Mouse (Mus musculus): Measurements from ENCODE around the gene Prr22. TPM values are rescaled to one million over a fixed set of nuclear protein-coding genes. Genes with fewer than 3 reads are reported as not detected.

Prr22 gene
- polyA plus RNA-seq, 1 experiment from 2014 or later = 1.4 TPM

- Histone ChIP-seq H3K9ac (no peak overlapping the region), H3K4me3 (no peak overlapping the region), H3K36me3 (no peaks in the 10 kb centered on the region), H3K4me1 (peaks cover 19% of the 10 kb centered on the region), H3K4me2 (replicated peaks) (no peak overlapping the region), H3K27me3 (no peaks in the 10 kb centered on the region), H3K27ac (no peak overlapping the region), H3K9me3 (no peaks in the 10 kb centered on the region)
- 16% methylated on average over 24 of the region's 24 CpGs for WGBS
- ATAC-seq (ENCODE audit: insufficient number of reproducible peaks, insufficient read depth, low FRiP score, low TSS enrichment) = no peak
These were observed 44.4 kb downstream of the Prr22 start for GRCm38 (mm10) chr17:56814316-56815056.

GRCm38 (mm10) chr17:56815057-56815345 lies 45.0 kb downstream of the Prr22 start:
- no peak overlapping the region for H3K4me3 ChIP-seq
- no peaks in the 10 kb centered on the region for H3K9me3 ChIP-seq
- WGBS = 74% methylated on average over 3 of the region's 3 CpGs
- no peak overlapping the region for H3K27ac ChIP-seq
- no peaks in the 10 kb centered on the region for H3K27me3 ChIP-seq
- no peaks in the 10 kb centered on the region for H3K36me3 ChIP-seq
- no peak overlapping the region for H3K9ac ChIP-seq
- ATAC-seq (ENCODE audit: insufficient number of reproducible peaks, insufficient read depth, low FRiP score, low TSS enrichment) = no peak
- no peak overlapping the region for H3K4me2 ChIP-seq (replicated peaks)
- H3K4me1 ChIP-seq = peaks cover 15% of the 10 kb centered on the region

GRCm38 (mm10) chr17:56818067-56818636 lies 48.1 kb downstream of the Prr22 start:
- ATAC-seq (ENCODE audit: insufficient number of reproducible peaks, insufficient read depth, low FRiP score, low TSS enrichment) = no peak
- H3K27me3 ChIP-seq = no peaks in the 10 kb centered on the region
- H3K9me3 ChIP-seq = no peaks in the 10 kb centered on the region
- H3K36me3 ChIP-seq = no peaks in the 10 kb centered on the region
- no peak overlapping the region for H3K27ac ChIP-seq
- no peak overlapping the region for H3K4me3 ChIP-seq
- no peak overlapping the region for H3K4me2 ChIP-seq (replicated peaks)
- 31% methylated on average over 11 of the region's 11 CpGs for WGBS
- H3K9ac ChIP-seq = no peak overlapping the region
- 0 out of 2 replicates have a peak, but pooled peaks cover 6% of the 10 kb centered on the region for H3K4me1 ChIP-seq

- H3K9ac ChIP-seq = no peak overlapping the region
- H3K36me3 ChIP-seq = no peaks in the 10 kb centered on the region
- no peaks in the 10 kb centered on the region for H3K27me3 ChIP-seq
- H3K4me1 ChIP-seq = 0 out of 2 replicates have a peak, but pooled peaks cover 5% of the 10 kb centered on the region
- no peak for ATAC-seq (ENCODE audit: insufficient number of reproducible peaks, insufficient read depth, low FRiP score, low TSS enrichment)
- 73% methylated on average over 6 of the region's 6 CpGs for WGBS
- no peak overlapping the region for H3K4me2 ChIP-seq (replicated peaks)
- H3K9me3 ChIP-seq = no peaks in the 10 kb centered on the region
- no peak overlapping the region for H3K4me3 ChIP-seq
- H3K27ac ChIP-seq = no peak overlapping the region
These were observed 49.0 kb downstream of the Prr22 start for GRCm38 (mm10) chr17:56819032-56819545.

GRCm38 (mm10) chr17:56819694-56820111 lies 49.7 kb downstream of the Prr22 start:
- Histone ChIP-seq H3K4me1 (0 out of 2 replicates have a peak, but pooled peaks cover under 1% of the 10 kb centered on the region), H3K27ac (no peak overlapping the region), H3K4me2 (replicated peaks) (no peak overlapping the region), H3K9ac (no peak overlapping the region), H3K9me3 (no peaks in the 10 kb centered on the region), H3K4me3 (no peak overlapping the region), H3K27me3 (no peaks in the 10 kb centered on the region), H3K36me3 (no peaks in the 10 kb centered on the region)
- ATAC-seq (ENCODE audit: insufficient number of reproducible peaks, insufficient read depth, low FRiP score, low TSS enrichment) = peak; percentile 30; the same call in 1 of the 2 replicates
- WGBS = 80% methylated on average over 8 of the region's 8 CpGs

Other genes with a start within 250 kb of the Prr22 start
- gene Gm20219, start 215.9 kb upstream of the Prr22 start, polyA plus RNA-seq (2016; fragmentation: Nextera tagmentation; extraction: Ambion mirVana) = 1.4 and 1.7 TPM in 2 replicates
- gene Safb2, start 185.7 kb upstream of the Prr22 start, polyA plus RNA-seq (2016; fragmentation: Nextera tagmentation; extraction: Ambion mirVana) = 98.7 and 100 TPM in 2 replicates
- 152 and 157 TPM in 2 replicates for gene Safb, start 185.4 kb upstream of the Prr22 start, polyA plus RNA-seq (2016; fragmentation: Nextera tagmentation; extraction: Ambion mirVana)
- gene 2410015M20Rik, start 160.5 kb upstream of the Prr22 start, polyA plus RNA-seq (2016; fragmentation: Nextera tagmentation; extraction: Ambion mirVana) = 208 and 214 TPM in 2 replicates
- gene Rpl36, start 156.8 kb upstream of the Prr22 start, polyA plus RNA-seq (2016; fragmentation: Nextera tagmentation; extraction: Ambion mirVana) = 1,591 and 1,618 TPM in 2 replicates
- gene Lonp1, start 143.4 kb upstream of the Prr22 start, polyA plus RNA-seq (2016; fragmentation: Nextera tagmentation; extraction: Ambion mirVana) = 66.0 and 66.9 TPM in 2 replicates
- 0.74 and 0.88 TPM in 2 replicates for gene Catsperd, start 142.1 kb upstream of the Prr22 start, polyA plus RNA-seq (2016; fragmentation: Nextera tagmentation; extraction: Ambion mirVana)
- 108 and 118 TPM in 2 replicates for gene Ranbp3, start 97.0 kb upstream of the Prr22 start, polyA plus RNA-seq (2016; fragmentation: Nextera tagmentation; extraction: Ambion mirVana)
- 371 and 409 TPM in 2 replicates for gene Ndufa11, start 52.5 kb upstream of the Prr22 start, polyA plus RNA-seq (2016; fragmentation: Nextera tagmentation; extraction: Ambion mirVana)
- 19.4 and 20.8 TPM in 2 replicates for gene Vmac, start 52.2 kb upstream of the Prr22 start, polyA plus RNA-seq (2016; fragmentation: Nextera tagmentation; extraction: Ambion mirVana)
- 10.9 and 11.9 TPM in 2 replicates for gene Nrtn, start 12.7 kb upstream of the Prr22 start, polyA plus RNA-seq (2016; fragmentation: Nextera tagmentation; extraction: Ambion mirVana)
- gene Dus3l, start 5.5 kb upstream of the Prr22 start, polyA plus RNA-seq (2016; fragmentation: Nextera tagmentation; extraction: Ambion mirVana) = 44.1 and 47.2 TPM in 2 replicates
- 5.5 and 5.7 TPM in 2 replicates for gene Rfx2, start 60.8 kb downstream of the Prr22 start, polyA plus RNA-seq (2016; fragmentation: Nextera tagmentation; extraction: Ambion mirVana)
- gene Acsbg2, start 104.2 kb downstream of the Prr22 start, polyA plus RNA-seq (2016; fragmentation: Nextera tagmentation; extraction: Ambion mirVana) = not detected in 2 replicates
- 0.42 and 0.51 TPM in 2 replicates for gene 1700061G19Rik, start 105.2 kb downstream of the Prr22 start, polyA plus RNA-seq (2016; fragmentation: Nextera tagmentation; extraction: Ambion mirVana)
- gene Mllt1, start 165.2 kb downstream of the Prr22 start, polyA plus RNA-seq (2016; fragmentation: Nextera tagmentation; extraction: Ambion mirVana) = 95.6 and 97.2 TPM in 2 replicates
- not detected in 2 replicates for gene Acer1, start 211.9 kb downstream of the Prr22 start, polyA plus RNA-seq (2016; fragmentation: Nextera tagmentation; extraction: Ambion mirVana)
- 147 and 165 TPM in 2 replicates for gene Clpp, start 220.1 kb downstream of the Prr22 start, polyA plus RNA-seq (2016; fragmentation: Nextera tagmentation; extraction: Ambion mirVana)
- gene Alkbh7, start 227.1 kb downstream of the Prr22 start, polyA plus RNA-seq (2016; fragmentation: Nextera tagmentation; extraction: Ambion mirVana) = 38.5 and 41.4 TPM in 2 replicates
- gene Pspn, start 229.8 kb downstream of the Prr22 start, polyA plus RNA-seq (2016; fragmentation: Nextera tagmentation; extraction: Ambion mirVana) = not detected in 2 replicates
- gene Gtf2f1, start 241.0 kb downstream of the Prr22 start, polyA plus RNA-seq (2016; fragmentation: Nextera tagmentation; extraction: Ambion mirVana) = 62.0 and 63.4 TPM in 2 replicates
- gene Gm17949, start 241.2 kb downstream of the Prr22 start, polyA plus RNA-seq (2016; fragmentation: Nextera tagmentation; extraction: Ambion mirVana) = 0.32 and 0.70 TPM in 2 replicates